Mouse (Mus musculus): ENCODE results near the gene Tubgcp2. TPM values are rescaled to one million over a fixed set of nuclear protein-coding genes. Genes with fewer than 3 reads are reported as not detected.

Tubgcp2 gene
- polyA plus RNA-seq, 1 experiment from 2014 or later, result 75.6 TPM

DNA sequence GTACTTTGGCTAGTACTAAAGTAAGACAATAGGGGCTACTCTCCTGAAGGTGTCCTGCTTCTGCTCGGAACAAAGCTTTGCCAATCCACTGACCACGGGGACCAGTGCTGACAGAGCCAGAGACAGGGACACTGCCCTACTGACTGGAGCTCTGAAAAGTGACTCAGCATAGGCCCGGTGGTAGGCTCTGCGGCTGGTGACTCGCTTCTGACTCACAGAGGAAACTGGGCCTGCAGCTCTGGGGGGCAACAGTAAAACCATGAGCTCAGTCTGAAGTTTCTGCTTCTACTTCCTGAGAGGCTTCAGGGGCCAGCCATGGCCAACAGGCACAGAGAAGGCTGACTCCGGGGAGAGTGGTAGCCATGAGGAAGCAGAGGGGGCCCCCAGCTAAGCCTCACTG lies 65.0 kb downstream of the Tubgcp2 start:
- no peak overlapping the region for H3K4me2 ChIP-seq
- no peaks in the 10 kb centered on the region for H3K36me3 ChIP-seq (replicated peaks)
- no peak overlapping the region for H3K4me3 ChIP-seq (replicated peaks)
- H3K27ac ChIP-seq, result no peak overlapping the region
- WGBS, result 70% methylated on average over 6 of the region's 6 CpGs
- H3K9me3 ChIP-seq, result no peaks in the 10 kb centered on the region
- H3K4me1 ChIP-seq, result peaks cover 3% of the 10 kb centered on the region; the same call in 1 of the 2 replicates
- H3K9ac ChIP-seq, result no peak overlapping the region
- no peak for ATAC-seq (ENCODE audit: low FRiP score)
- H3K27me3 ChIP-seq, result peaks cover 45% of the 10 kb centered on the region

DNA sequence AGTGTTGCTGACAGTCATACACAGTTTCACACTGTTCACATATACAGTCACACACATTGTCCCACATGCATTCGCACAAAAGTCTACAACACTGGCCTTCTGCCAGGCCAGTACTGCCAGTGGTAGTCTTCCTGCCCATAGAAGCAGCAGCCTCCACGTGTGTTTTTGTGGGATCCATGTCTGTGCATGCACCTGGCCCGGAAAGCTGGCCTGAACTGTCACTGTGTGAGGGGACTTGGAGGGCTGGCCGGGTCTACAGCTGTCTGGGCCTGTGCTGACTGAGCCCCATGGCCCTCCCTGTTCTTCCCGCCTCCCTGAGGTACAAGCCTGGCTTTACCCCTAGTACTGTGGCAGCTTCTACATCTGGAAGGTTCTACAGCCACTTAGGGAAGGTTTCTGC lies 65.5 kb downstream of the Tubgcp2 start:
- peaks cover 40% of the 10 kb centered on the region for H3K27me3 ChIP-seq

DNA sequence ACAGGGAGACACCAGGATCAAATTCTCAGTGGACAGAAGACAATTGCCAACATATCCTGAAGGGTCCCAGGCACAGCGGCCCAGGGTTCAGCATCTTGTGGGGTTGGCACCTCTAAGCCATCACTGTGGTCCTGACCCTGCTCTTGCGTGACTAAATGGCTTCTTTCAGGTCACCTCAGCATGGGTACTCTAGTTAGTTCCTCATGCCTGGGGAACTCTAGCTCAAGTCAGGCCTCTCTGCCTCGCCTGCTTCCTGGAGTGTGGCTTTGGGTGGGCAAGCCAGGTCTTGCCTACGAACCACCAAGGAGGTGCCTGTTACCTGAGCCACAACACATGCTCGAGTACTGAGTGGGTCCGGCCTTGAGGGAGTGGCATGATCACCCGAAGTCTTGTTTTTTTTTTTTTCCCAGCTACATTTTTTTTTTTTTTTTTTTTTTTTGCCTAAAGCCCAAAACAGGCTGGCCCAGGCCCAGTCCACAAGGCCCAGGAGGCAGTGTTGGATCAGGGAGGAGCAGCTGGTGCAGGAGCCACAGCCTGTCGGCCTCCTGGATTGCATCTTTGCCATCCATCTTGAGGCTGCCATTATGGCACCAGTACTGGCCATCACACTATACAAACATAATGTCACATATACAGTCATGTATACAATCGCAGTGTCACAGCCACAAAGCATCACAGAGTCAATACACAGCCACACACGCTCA lies 66.1 kb downstream of the Tubgcp2 start:
- 89% methylated on average over 10 of the region's 10 CpGs for WGBS
- ATAC-seq (ENCODE audit: low FRiP score), result no peak
- Histone ChIP-seq H3K9ac (no peak overlapping the region), H3K4me3 (replicated peaks) (no peak overlapping the region), H3K36me3 (replicated peaks) (no peaks in the 10 kb centered on the region), H3K27ac (no peak overlapping the region), H3K27me3 (peaks cover 35% of the 10 kb centered on the region), H3K4me1 (peaks cover 3% of the 10 kb centered on the region; the same call in 1 of the 2 replicates), H3K4me2 (no peak overlapping the region), H3K9me3 (no peaks in the 10 kb centered on the region)

More for the DNA sequence above, 65.5 kb downstream of the Tubgcp2 start:
- Histone ChIP-seq H3K9ac (no peak overlapping the region), H3K4me2 (no peak overlapping the region), H3K27ac (no peak overlapping the region), H3K4me1 (peaks cover 3% of the 10 kb centered on the region; the same call in 1 of the 2 replicates), H3K9me3 (no peaks in the 10 kb centered on the region), H3K36me3 (replicated peaks) (no peaks in the 10 kb centered on the region), H3K4me3 (replicated peaks) (no peak overlapping the region)
- WGBS, result 72% methylated on average over 5 of the region's 5 CpGs
- no peak for ATAC-seq (ENCODE audit: low FRiP score)

GRCm38 (mm10) chr7:139969348-139970130 lies 66.9 kb downstream of the Tubgcp2 start:
- H3K9ac ChIP-seq, result no peak overlapping the region
- H3K9me3 ChIP-seq, result no peaks in the 10 kb centered on the region
- no peaks in the 10 kb centered on the region for H3K36me3 ChIP-seq (replicated peaks)
- H3K4me1 ChIP-seq, result peaks cover 3% of the 10 kb centered on the region; the same call in 1 of the 2 replicates
- H3K27me3 ChIP-seq, result peaks cover 32% of the 10 kb centered on the region
- no peak overlapping the region for H3K27ac ChIP-seq
- ATAC-seq (ENCODE audit: low FRiP score), result no peak; the same call in 1 of the 2 replicates
- no peak overlapping the region for H3K4me3 ChIP-seq (replicated peaks)
- 33% methylated on average over 10 of the region's 10 CpGs for WGBS
- no peak overlapping the region for H3K4me2 ChIP-seq

DNA sequence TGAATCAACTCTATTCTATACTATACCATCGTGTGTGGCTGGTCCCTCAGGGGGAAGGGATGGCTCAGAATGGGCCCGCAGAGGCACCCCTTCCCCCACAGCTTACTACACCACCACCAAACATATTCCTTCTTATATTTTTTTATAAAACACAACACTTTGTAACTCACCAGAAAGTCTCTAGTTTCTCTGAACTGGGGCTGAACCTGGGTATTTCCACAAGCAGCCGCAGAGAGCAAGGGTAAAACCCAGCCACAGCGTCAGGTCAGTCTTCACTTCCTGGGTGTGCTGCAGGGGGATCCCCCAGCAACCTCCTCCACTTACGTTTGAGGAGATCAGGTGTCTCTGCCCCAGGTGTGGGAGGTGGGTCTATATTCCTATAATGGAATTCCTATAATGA lies 68.0 kb downstream of the Tubgcp2 start:
- Histone ChIP-seq H3K27ac (no peak overlapping the region), H3K4me3 (replicated peaks) (no peak overlapping the region), H3K9ac (no peak overlapping the region), H3K4me1 (peaks cover 3% of the 10 kb centered on the region; the same call in 1 of the 2 replicates), H3K27me3 (peaks cover 28% of the 10 kb centered on the region), H3K36me3 (replicated peaks) (no peaks in the 10 kb centered on the region), H3K9me3 (no peaks in the 10 kb centered on the region), H3K4me2 (no peak overlapping the region)
- no peak for ATAC-seq (ENCODE audit: low FRiP score)
- 42% methylated on average over 5 of the region's 5 CpGs for WGBS

DNA sequence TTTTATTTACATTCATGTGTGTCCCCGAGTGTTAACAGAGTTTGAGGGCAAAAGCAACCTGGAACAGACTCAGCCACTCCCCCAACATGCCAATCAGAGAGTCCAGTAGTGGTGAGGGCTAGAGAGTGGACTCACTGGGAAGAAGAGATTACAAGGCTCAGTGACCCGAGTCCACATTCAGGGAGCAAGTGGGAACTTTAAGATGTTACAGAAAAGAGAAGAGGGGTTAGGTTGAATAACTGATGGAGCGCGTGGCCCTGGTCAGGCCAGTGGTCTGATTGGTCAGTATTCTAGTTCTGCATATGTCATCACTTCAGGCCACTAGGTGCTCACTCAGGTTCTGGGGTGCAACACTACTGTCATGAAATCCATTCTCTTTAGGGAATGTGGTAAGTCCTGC lies 69.3 kb downstream of the Tubgcp2 start:
- Histone ChIP-seq H3K9ac (no peak overlapping the region), H3K4me1 (peaks cover 3% of the 10 kb centered on the region; the same call in 1 of the 2 replicates), H3K27me3 (peaks cover 28% of the 10 kb centered on the region), H3K4me3 (replicated peaks) (no peak overlapping the region), H3K9me3 (no peaks in the 10 kb centered on the region), H3K36me3 (replicated peaks) (no peaks in the 10 kb centered on the region), H3K4me2 (no peak overlapping the region), H3K27ac (no peak overlapping the region)
- 7% methylated on average over 4 of the region's 4 CpGs for WGBS
- ATAC-seq (ENCODE audit: low FRiP score), result no peak

- no peak for ATAC-seq (ENCODE audit: low FRiP score)
- WGBS, result 55% methylated on average over 4 of the region's 4 CpGs
- H3K4me2 ChIP-seq, result no peak overlapping the region
- no peak overlapping the region for H3K27ac ChIP-seq
- no peak overlapping the region for H3K4me3 ChIP-seq (replicated peaks)
- H3K9me3 ChIP-seq, result no peaks in the 10 kb centered on the region
- no peaks in the 10 kb centered on the region for H3K36me3 ChIP-seq (replicated peaks)
- no peaks in the 10 kb centered on the region for H3K4me1 ChIP-seq
- H3K27me3 ChIP-seq, result peaks cover 15% of the 10 kb centered on the region
- H3K9ac ChIP-seq, result no peak overlapping the region
Observed at GRCm38 (mm10) chr7:139963814-139964213, 72.7 kb downstream of the Tubgcp2 start.

- WGBS, result 86% methylated on average over 10 of the region's 10 CpGs
Observed at GRCm38 (mm10) chr7:139961141-139961540, 75.3 kb downstream of the Tubgcp2 start.

GRCm38 (mm10) chr7:139957958-139958357 lies 78.5 kb downstream of the Tubgcp2 start:
- H3K9ac ChIP-seq, result no peak overlapping the region
- no peak for ATAC-seq (ENCODE audit: low FRiP score)
- H3K4me2 ChIP-seq, result no peak overlapping the region
- H3K36me3 ChIP-seq (replicated peaks), result no peaks in the 10 kb centered on the region
- H3K27ac ChIP-seq, result no peak overlapping the region
- H3K4me3 ChIP-seq (replicated peaks), result no peak overlapping the region
- H3K4me1 ChIP-seq, result no peaks in the 10 kb centered on the region
- WGBS, result 33% methylated on average over 11 of the region's 11 CpGs
- H3K9me3 ChIP-seq, result no peaks in the 10 kb centered on the region
- H3K27me3 ChIP-seq, result peaks cover 26% of the 10 kb centered on the region

More at GRCm38 (mm10) chr7:139961141-139961540, 75.3 kb downstream of the Tubgcp2 start:
- peaks cover 13% of the 10 kb centered on the region for H3K27me3 ChIP-seq
- no peak overlapping the region for H3K9ac ChIP-seq
- ATAC-seq (ENCODE audit: low FRiP score), result no peak
- no peak overlapping the region for H3K27ac ChIP-seq
- H3K36me3 ChIP-seq (replicated peaks), result no peaks in the 10 kb centered on the region
- H3K9me3 ChIP-seq, result no peaks in the 10 kb centered on the region
- H3K4me1 ChIP-seq, result no peaks in the 10 kb centered on the region
- H3K4me2 ChIP-seq, result no peak overlapping the region
- H3K4me3 ChIP-seq (replicated peaks), result no peak overlapping the region

DNA sequence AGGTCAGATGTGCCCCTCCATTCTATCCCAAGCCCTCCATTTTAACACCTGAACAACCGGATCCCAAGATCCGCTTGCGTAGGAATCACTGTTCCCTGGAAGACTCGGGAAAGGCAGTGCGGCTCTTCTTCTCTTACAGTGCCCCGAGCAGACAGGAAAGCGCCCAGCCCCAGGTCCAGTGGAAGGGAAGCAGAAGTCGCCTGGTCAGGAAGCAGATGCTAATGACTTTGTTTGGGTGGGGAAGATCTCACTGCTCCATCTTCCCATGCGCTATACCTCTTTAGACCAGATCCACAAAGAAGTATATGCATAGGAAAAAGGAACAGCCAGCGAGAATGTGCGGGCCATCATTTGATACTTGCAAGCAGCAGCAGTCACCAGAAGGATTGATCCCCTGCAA lies 79.0 kb downstream of the Tubgcp2 start:
- 66% methylated on average over 11 of the region's 11 CpGs for WGBS
- no peak overlapping the region for H3K4me2 ChIP-seq
- no peaks in the 10 kb centered on the region for H3K36me3 ChIP-seq (replicated peaks)
- no peak overlapping the region for H3K4me3 ChIP-seq (replicated peaks)
- H3K27me3 ChIP-seq, result peaks cover 27% of the 10 kb centered on the region
- no peaks in the 10 kb centered on the region for H3K9me3 ChIP-seq
- H3K4me1 ChIP-seq, result no peaks in the 10 kb centered on the region
- ATAC-seq (ENCODE audit: low FRiP score), result no peak
- no peak overlapping the region for H3K9ac ChIP-seq
- H3K27ac ChIP-seq, result no peak overlapping the region

- no peaks in the 10 kb centered on the region for H3K4me1 ChIP-seq
- ATAC-seq (ENCODE audit: low FRiP score), result no peak
- H3K27ac ChIP-seq, result no peak overlapping the region
- no peaks in the 10 kb centered on the region for H3K36me3 ChIP-seq (replicated peaks)
- H3K27me3 ChIP-seq, result peaks cover 34% of the 10 kb centered on the region
- H3K4me3 ChIP-seq (replicated peaks), result no peak overlapping the region
- H3K9me3 ChIP-seq, result no peaks in the 10 kb centered on the region
- H3K4me2 ChIP-seq, result no peak overlapping the region
- 94% methylated on average over 3 of the region's 3 CpGs for WGBS
- H3K9ac ChIP-seq, result no peak overlapping the region
Observed at GRCm38 (mm10) chr7:139956658-139957057, 79.8 kb downstream of the Tubgcp2 start.

DNA sequence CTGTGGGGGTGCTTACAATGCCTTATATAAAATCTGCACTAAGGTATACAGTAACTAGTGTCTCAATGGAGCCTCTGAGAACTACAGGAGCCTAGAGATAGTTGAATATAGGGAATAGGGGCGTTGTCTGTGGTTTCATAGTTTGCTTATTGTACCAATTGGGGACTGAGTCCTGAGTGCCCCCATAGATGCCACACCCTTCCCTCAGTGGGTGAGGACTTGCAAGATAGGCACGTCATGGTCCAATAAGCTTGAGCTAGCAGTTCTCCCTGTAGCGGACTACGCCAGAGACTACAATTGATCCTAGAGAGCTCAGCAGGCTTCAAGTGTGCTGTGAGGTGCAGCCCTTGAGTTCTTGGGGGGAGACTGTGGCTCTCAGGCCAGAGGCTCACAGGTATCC lies 81.0 kb downstream of the Tubgcp2 start:
- H3K4me1 ChIP-seq, result peaks cover 7% of the 10 kb centered on the region
- H3K9me3 ChIP-seq, result no peaks in the 10 kb centered on the region
- no peak overlapping the region for H3K27ac ChIP-seq
- WGBS, result 82% methylated on average over 4 of the region's 4 CpGs
- no peak overlapping the region for H3K4me3 ChIP-seq (replicated peaks)
- no peak overlapping the region for H3K9ac ChIP-seq
- no peak for ATAC-seq (ENCODE audit: low FRiP score)
- H3K4me2 ChIP-seq, result no peak overlapping the region
- peaks cover 44% of the 10 kb centered on the region for H3K27me3 ChIP-seq
- H3K36me3 ChIP-seq (replicated peaks), result no peaks in the 10 kb centered on the region
